Mouse (Mus musculus) liver, embryonic 16.5 days (tissue): ENCODE measurements around the gene Vrk3. TPM values are rescaled to one million over a fixed set of nuclear protein-coding genes. Genes with fewer than 3 reads are reported as not detected.
A peak's percentile ranks its signal among the peaks of the same experiment; 100 is the strongest.
"Not testable (repeated sequence)": the region's sequence is repeated elsewhere in the genome, so short reads cannot be mapped to it uniquely, and the experiment has no call there.

Experiments used
- ATAC-seq: fragments of 200-750 bp; cut with Nextera tagmentation; 2 replicates; pipeline ENCODE4 v1.8.0; 2017; ENCODE audit warnings: low read depth, mild to moderate bottlenecking, moderate number of reproducible peaks, moderate library complexity
- H3K27ac ChIP-seq: fragments of 300-500 bp; sonication (generic); 2 replicates; pipeline ENCODE4 v1.5.1; 2014; ENCODE audit warnings: mild to moderate bottlenecking, low read length
- H3K27me3 ChIP-seq: fragments of 300-500 bp; sonication (generic); 2 replicates; pipeline ENCODE4 v1.6.1; 2014; ENCODE audit warnings: low read depth, low read length, mixed read lengths; ENCODE audit not compliant: control insufficient read depth, insufficient read depth
- H3K36me3 ChIP-seq: fragments of 300-500 bp; sonication (generic); 2 replicates; pipeline ENCODE4 v1.6.1; 2014; ENCODE audit warnings: mild to moderate bottlenecking; ENCODE audit not compliant: control insufficient read depth, insufficient read depth
- H3K4me1 ChIP-seq: fragments of 300-500 bp; sonication (generic); 2 replicates; pipeline ENCODE4 v1.6.1; 2014; ENCODE audit warnings: low read depth, low read length, mixed read lengths; ENCODE audit not compliant: control insufficient read depth
- H3K4me2 ChIP-seq: fragments of 300-500 bp; sonication (generic); 2 replicates; pipeline ENCODE4 v1.6.1; 2014; ENCODE audit warnings: low read depth, low read length, mixed read lengths
- H3K4me3 ChIP-seq: fragments of 300-500 bp; sonication (generic); 2 replicates; pipeline ENCODE4 v1.5.1; 2014; ENCODE audit warnings: low read depth, mild to moderate bottlenecking, low read length
- H3K9ac ChIP-seq: fragments of 300-500 bp; sonication (generic); 2 replicates; pipeline ENCODE4 v1.6.1; 2014; ENCODE audit warnings: low read depth, low read length
- H3K9me3 ChIP-seq: fragments of 300-500 bp; sonication (generic); replicated peaks from 2 replicates; pipeline ENCODE4 v1.6.1; 2016; ENCODE audit warnings: low read length; ENCODE audit not compliant: control insufficient read depth
- WGBS: fragments of 180-500 bp; shearing (Covaris S2); extraction: QIAGEN DNeasy Blood & Tissue Kit; methylation state at CpG from one replicate; pipeline ENCODE4 v1.1.7; 2014; ENCODE audit not compliant: insufficient replicate concordance; 5-methylcytosine and 5-hydroxymethylcytosine counted together
- polyA plus RNA-seq: library from polyadenylated mRNA; unstranded; fragments of >200 nt; fragmentation: Nextera tagmentation; extraction: Ambion mirVana; gene quantifications from 2 replicates; pipeline ENCODE4 v1.2.1, GENCODE M21; 2015

Gene Vrk3
- 25.8 and 29.2 TPM in 2 replicates for polyA plus RNA-seq

- H3K9ac ChIP-seq, result peak within 1 kb of the TSS; percentile 94
- peak within 1 kb of the TSS; percentile 93 for H3K4me2 ChIP-seq
- no peaks in the 10 kb centered on the region for H3K27me3 ChIP-seq
- H3K36me3 ChIP-seq, result no peaks in the 10 kb centered on the region
- H3K9me3 ChIP-seq, result no peaks in the 10 kb centered on the region
- peak within 1 kb of the TSS; percentile 89 for H3K4me3 ChIP-seq
- peaks cover 23% of the 10 kb centered on the region for H3K4me1 ChIP-seq
- ATAC-seq, result peak; percentile 99
- peak within 1 kb of the TSS; percentile 99 for H3K27ac ChIP-seq
- under 1% methylated on average over 44 of the region's 44 CpGs for WGBS
Measured at GRCm38 (mm10) chr7:44748101-44749044, at the start of gene Vrk3. Vrk3 (plus strand) TSS chr7:44748413.

- no peak overlapping the region for H3K4me2 ChIP-seq
- H3K36me3 ChIP-seq, result no peaks in the 10 kb centered on the region
- H3K27ac ChIP-seq, result no peak overlapping the region
- H3K9me3 ChIP-seq, result 0 out of 2 replicates have a peak, but pooled peaks cover 2% of the 10 kb centered on the region
- no peaks in the 10 kb centered on the region for H3K27me3 ChIP-seq
- 7% methylated on average over 6 of the region's 6 CpGs for WGBS
- H3K4me3 ChIP-seq, result no peak overlapping the region
- no peaks in the 10 kb centered on the region for H3K4me1 ChIP-seq
- no peak for ATAC-seq
- no peak overlapping the region for H3K9ac ChIP-seq
Measured at GRCm38 (mm10) chr7:44701921-44702320, 46.3 kb upstream of the Vrk3 start.

GRCm38 (mm10) chr7:44702985-44703384, 45.2 kb upstream of the Vrk3 start:
- Histone ChIP-seq H3K4me2 (no peak overlapping the region), H3K36me3 (no peaks in the 10 kb centered on the region), H3K27me3 (no peaks in the 10 kb centered on the region), H3K4me3 (no peak overlapping the region), H3K9ac (no peak overlapping the region), H3K4me1 (no peaks in the 10 kb centered on the region), H3K27ac (no peak overlapping the region), H3K9me3 (0 out of 2 replicates have a peak, but pooled peaks cover 2% of the 10 kb centered on the region)
- 53% methylated on average over 8 of the region's 8 CpGs for WGBS
- no peak for ATAC-seq

GRCm38 (mm10) chr7:44704363-44704762, 43.9 kb upstream of the Vrk3 start:
- ATAC-seq, result no peak

GRCm38 (mm10) chr7:44705086-44705485, 43.1 kb upstream of the Vrk3 start:
- no peak overlapping the region for H3K4me2 ChIP-seq
- no peak overlapping the region for H3K27ac ChIP-seq
- WGBS, result 68% methylated on average over 4 of the region's 4 CpGs
- no peaks in the 10 kb centered on the region for H3K36me3 ChIP-seq
- no peaks in the 10 kb centered on the region for H3K4me1 ChIP-seq
- no peak overlapping the region for H3K9ac ChIP-seq
- no peaks in the 10 kb centered on the region for H3K27me3 ChIP-seq
- 0 out of 2 replicates have a peak, but pooled peaks cover 2% of the 10 kb centered on the region for H3K9me3 ChIP-seq
- ATAC-seq, result no peak
- H3K4me3 ChIP-seq, result no peak overlapping the region

More at GRCm38 (mm10) chr7:44704363-44704762, 43.9 kb upstream of the Vrk3 start:
- Histone ChIP-seq H3K4me3 (no peak overlapping the region), H3K27me3 (no peaks in the 10 kb centered on the region), H3K4me1 (no peaks in the 10 kb centered on the region), H3K27ac (no peak overlapping the region), H3K9ac (no peak overlapping the region), H3K36me3 (no peaks in the 10 kb centered on the region), H3K4me2 (no peak overlapping the region), H3K9me3 (0 out of 2 replicates have a peak, but pooled peaks cover 2% of the 10 kb centered on the region)
- 48% methylated on average over 3 of the region's 3 CpGs for WGBS

GRCm38 (mm10) chr7:44706322-44706721, 41.9 kb upstream of the Vrk3 start:
- no peak overlapping the region for H3K4me2 ChIP-seq
- ATAC-seq, result no peak
- no peak overlapping the region for H3K4me3 ChIP-seq
- H3K36me3 ChIP-seq, result no peaks in the 10 kb centered on the region
- H3K27me3 ChIP-seq, result no peaks in the 10 kb centered on the region
- no peaks in the 10 kb centered on the region for H3K4me1 ChIP-seq
- H3K27ac ChIP-seq, result no peak overlapping the region
- 0 out of 2 replicates have a peak, but pooled peaks cover 2% of the 10 kb centered on the region for H3K9me3 ChIP-seq
- no peak overlapping the region for H3K9ac ChIP-seq

- Histone ChIP-seq H3K9ac (no peak overlapping the region), H3K36me3 (no peaks in the 10 kb centered on the region), H3K27ac (no peak overlapping the region), H3K4me3 (no peak overlapping the region), H3K27me3 (no peaks in the 10 kb centered on the region), H3K4me1 (no peaks in the 10 kb centered on the region), H3K9me3 (0 out of 2 replicates have a peak, but pooled peaks cover 2% of the 10 kb centered on the region), H3K4me2 (no peak overlapping the region)
- WGBS, result 61% methylated on average over 5 of the region's 5 CpGs
- ATAC-seq, result no peak
Measured at GRCm38 (mm10) chr7:44707169-44707675, 41.0 kb upstream of the Vrk3 start.

GRCm38 (mm10) chr7:44708093-44708492, 40.1 kb upstream of the Vrk3 start:
- ATAC-seq, H3K27ac ChIP-seq, H3K27me3 ChIP-seq, H3K4me2 ChIP-seq, H3K9me3 ChIP-seq, H3K4me1 ChIP-seq, H3K36me3 ChIP-seq, H3K9ac ChIP-seq, H3K4me3 ChIP-seq: not testable (repeated sequence)
- 70% methylated on average over 5 of the region's 6 CpGs for WGBS

- Histone ChIP-seq H3K4me2 (no peak within 1 kb of the TSS), H3K27me3 (no peaks in the 10 kb centered on the region), H3K4me1 (no peaks in the 10 kb centered on the region), H3K27ac (no peak within 1 kb of the TSS), H3K9ac (no peak within 1 kb of the TSS), H3K36me3 (no peaks in the 10 kb centered on the region), H3K9me3 (0 out of 2 replicates have a peak, but pooled peaks cover 2% of the 10 kb centered on the region), H3K4me3 (no peak within 1 kb of the TSS)
- 68% methylated on average over 14 of the region's 14 CpGs for WGBS
- ATAC-seq, result no peak
Measured at GRCm38 (mm10) chr7:44708574-44708973, 39.6 kb upstream of the Vrk3 start, which contains the start of gene Izumo2. Izumo2 (plus strand) TSS chr7:44708742.
